Mouse (Mus musculus): ENCODE data around the gene Susd1.

DNA sequence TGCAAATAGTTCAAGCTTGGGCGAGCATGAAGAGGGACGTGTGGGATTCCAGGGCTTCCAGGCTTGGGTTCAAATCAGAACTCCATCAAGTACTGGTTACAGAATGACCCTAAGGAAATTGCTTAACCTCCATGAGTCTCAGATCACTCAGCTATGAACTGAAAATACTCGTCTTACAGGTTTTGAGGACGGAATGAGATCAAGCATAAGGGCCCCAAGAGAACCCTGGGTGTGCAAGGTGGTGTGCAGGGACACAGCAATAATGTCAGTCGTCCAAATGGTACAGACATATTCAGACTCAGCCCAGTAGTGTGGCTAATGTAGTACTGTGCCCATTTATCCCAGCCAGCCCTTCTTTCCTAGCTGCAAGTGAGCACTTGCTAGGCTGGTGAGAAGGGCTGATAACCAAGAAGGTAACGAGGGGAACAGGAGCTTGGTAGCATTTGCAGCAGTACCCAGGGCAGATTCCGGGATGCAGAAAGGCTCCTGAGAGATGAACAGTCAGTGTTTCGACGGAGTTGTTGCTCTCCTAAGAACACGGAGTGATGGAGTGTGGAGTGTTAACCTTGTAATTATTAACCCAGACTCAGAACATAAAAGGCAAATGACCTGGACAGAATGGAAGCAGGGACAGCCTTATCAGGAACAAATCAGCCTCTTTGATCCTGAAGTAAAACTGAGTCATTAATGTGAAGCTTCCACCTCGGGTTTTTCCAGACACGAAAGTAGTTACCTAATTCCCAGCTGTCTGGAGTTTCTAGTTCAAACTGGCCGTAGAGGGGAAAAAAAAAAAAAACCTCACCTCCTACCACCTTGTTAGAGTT lies 50.8 kb downstream of the Susd1 start:
- TF ChIP-seq CTCF (IDR thresholded peaks at IDR 0.05; ENCODE audit: low read depth): no peak
- TF ChIP-seq EP300 (IDR thresholded peaks at IDR 0.05; ENCODE audit: low read depth): no peak

Data from liver, embryonic 14.5 days (tissue).